Mouse (Mus musculus) liver, embryonic 16.5 days (tissue): ENCODE measurements at regions not wholly inside any gene's neighbourhood (a gene's known extent, or its start where the extent isn't known, plus 50 kb on each side); places are given as distances from the start of the nearest gene placed in this dataset.

Experiments used
- ATAC-seq: fragments of 200-750 bp; cut with Nextera tagmentation; 2 replicates; pipeline ENCODE4 v1.8.0; 2017; ENCODE audit warnings: low read depth, mild to moderate bottlenecking, moderate number of reproducible peaks, moderate library complexity
- H3K27ac ChIP-seq: fragments of 300-500 bp; sonication (generic); 2 replicates; pipeline ENCODE4 v1.5.1; 2014; ENCODE audit warnings: mild to moderate bottlenecking, low read length
- H3K27me3 ChIP-seq: fragments of 300-500 bp; sonication (generic); 2 replicates; pipeline ENCODE4 v1.6.1; 2014; ENCODE audit warnings: low read depth, low read length, mixed read lengths; ENCODE audit not compliant: control insufficient read depth, insufficient read depth
- H3K36me3 ChIP-seq: fragments of 300-500 bp; sonication (generic); 2 replicates; pipeline ENCODE4 v1.6.1; 2014; ENCODE audit warnings: mild to moderate bottlenecking; ENCODE audit not compliant: control insufficient read depth, insufficient read depth
- H3K4me1 ChIP-seq: fragments of 300-500 bp; sonication (generic); 2 replicates; pipeline ENCODE4 v1.6.1; 2014; ENCODE audit warnings: low read depth, low read length, mixed read lengths; ENCODE audit not compliant: control insufficient read depth
- H3K4me2 ChIP-seq: fragments of 300-500 bp; sonication (generic); 2 replicates; pipeline ENCODE4 v1.6.1; 2014; ENCODE audit warnings: low read depth, low read length, mixed read lengths
- H3K4me3 ChIP-seq: fragments of 300-500 bp; sonication (generic); 2 replicates; pipeline ENCODE4 v1.5.1; 2014; ENCODE audit warnings: low read depth, mild to moderate bottlenecking, low read length
- H3K9ac ChIP-seq: fragments of 300-500 bp; sonication (generic); 2 replicates; pipeline ENCODE4 v1.6.1; 2014; ENCODE audit warnings: low read depth, low read length
- H3K9me3 ChIP-seq: fragments of 300-500 bp; sonication (generic); replicated peaks from 2 replicates; pipeline ENCODE4 v1.6.1; 2016; ENCODE audit warnings: low read length; ENCODE audit not compliant: control insufficient read depth
- WGBS: fragments of 180-500 bp; shearing (Covaris S2); extraction: QIAGEN DNeasy Blood & Tissue Kit; methylation state at CpG from one replicate; pipeline ENCODE4 v1.1.7; 2014; ENCODE audit not compliant: insufficient replicate concordance; 5-methylcytosine and 5-hydroxymethylcytosine counted together

DNA sequence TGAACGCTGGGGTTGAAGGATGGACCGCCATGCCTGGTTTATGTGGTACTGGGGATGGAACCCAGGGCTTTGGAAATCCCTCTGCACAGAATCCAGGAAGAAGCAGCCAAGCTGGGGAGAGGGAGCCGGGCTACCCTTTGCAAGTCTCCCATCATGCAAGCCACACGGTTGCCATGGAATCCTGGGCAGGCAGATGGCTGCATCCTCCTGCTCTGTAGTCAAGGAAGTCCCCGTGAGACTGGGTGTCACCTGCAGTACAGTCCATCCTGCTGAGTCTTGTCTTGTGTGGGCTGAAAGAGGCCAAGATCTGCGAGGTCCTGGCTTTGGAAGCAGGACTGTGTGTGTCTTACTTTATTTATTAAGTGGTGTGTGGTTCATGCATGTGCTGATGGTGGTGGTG is 117.5 kb upstream of the S1pr3 start:
- H3K27me3 ChIP-seq, result no peaks in the 10 kb centered on the region
- WGBS, result 53% methylated on average over 6 of the region's 6 CpGs

DNA sequence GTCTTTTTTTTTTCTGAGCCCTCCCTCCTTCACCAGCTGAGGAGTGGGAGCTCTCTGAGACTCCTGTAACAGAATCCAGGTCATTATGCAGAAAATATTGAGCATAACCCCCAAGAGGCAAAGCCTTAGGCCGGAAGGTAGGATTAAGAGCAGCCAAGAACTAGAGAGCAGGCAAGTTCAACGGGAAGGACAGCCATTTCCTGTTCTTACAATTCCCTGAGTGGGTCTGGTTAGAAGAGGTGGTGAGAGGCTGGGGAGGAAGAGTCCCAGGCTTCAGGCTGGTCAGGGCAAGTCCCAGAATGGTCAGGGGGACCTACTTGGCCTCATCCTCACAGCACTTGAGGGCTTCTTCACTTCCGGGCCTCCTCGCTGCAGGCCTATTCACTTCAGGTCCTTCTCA is 115.4 kb upstream of the S1pr3 start:
- no peaks in the 10 kb centered on the region for H3K27me3 ChIP-seq
- 58% methylated on average over 4 of the region's 4 CpGs for WGBS
- H3K36me3 ChIP-seq, result no peaks in the 10 kb centered on the region
- no peak overlapping the region for H3K9ac ChIP-seq
- no peaks in the 10 kb centered on the region for H3K9me3 ChIP-seq
- no peak overlapping the region for H3K27ac ChIP-seq
- H3K4me3 ChIP-seq, result no peak overlapping the region
- no peak for ATAC-seq
- no peak overlapping the region for H3K4me2 ChIP-seq
- no peaks in the 10 kb centered on the region for H3K4me1 ChIP-seq

More for the DNA sequence above, 117.5 kb upstream of the S1pr3 start:
- no peak for ATAC-seq
- H3K27ac ChIP-seq, result no peak overlapping the region
- no peak overlapping the region for H3K4me3 ChIP-seq
- H3K4me1 ChIP-seq, result no peaks in the 10 kb centered on the region
- no peaks in the 10 kb centered on the region for H3K36me3 ChIP-seq
- H3K9me3 ChIP-seq, result no peaks in the 10 kb centered on the region
- H3K4me2 ChIP-seq, result no peak overlapping the region
- no peak overlapping the region for H3K9ac ChIP-seq

DNA sequence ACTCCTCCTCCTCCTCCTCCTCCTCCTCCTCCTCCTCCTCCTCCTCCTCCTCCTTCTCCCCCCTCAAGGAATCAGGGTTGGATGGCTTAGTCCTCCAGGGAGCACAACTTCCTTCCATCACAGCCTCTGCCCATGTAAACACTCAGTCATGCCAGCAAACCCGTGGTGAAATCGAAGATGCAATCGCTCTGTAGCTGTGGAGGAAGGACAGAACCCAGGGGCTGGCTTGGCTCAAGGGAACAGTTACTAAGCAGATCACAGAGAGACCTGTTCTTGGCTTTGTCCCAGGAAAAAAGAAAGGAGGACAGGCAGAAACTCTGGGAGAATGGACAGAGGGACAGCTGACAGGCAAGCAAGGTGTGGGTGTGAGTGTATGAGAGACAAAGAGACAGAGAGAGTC is 112.6 kb upstream of the S1pr3 start:
- no peak overlapping the region for H3K27ac ChIP-seq
- 60% methylated on average over 3 of the region's 3 CpGs for WGBS
- no peak for ATAC-seq
- no peak overlapping the region for H3K4me3 ChIP-seq
- no peaks in the 10 kb centered on the region for H3K36me3 ChIP-seq
- no peaks in the 10 kb centered on the region for H3K27me3 ChIP-seq
- H3K4me1 ChIP-seq, result no peaks in the 10 kb centered on the region
- no peak overlapping the region for H3K4me2 ChIP-seq
- no peak overlapping the region for H3K9ac ChIP-seq
- no peaks in the 10 kb centered on the region for H3K9me3 ChIP-seq

DNA sequence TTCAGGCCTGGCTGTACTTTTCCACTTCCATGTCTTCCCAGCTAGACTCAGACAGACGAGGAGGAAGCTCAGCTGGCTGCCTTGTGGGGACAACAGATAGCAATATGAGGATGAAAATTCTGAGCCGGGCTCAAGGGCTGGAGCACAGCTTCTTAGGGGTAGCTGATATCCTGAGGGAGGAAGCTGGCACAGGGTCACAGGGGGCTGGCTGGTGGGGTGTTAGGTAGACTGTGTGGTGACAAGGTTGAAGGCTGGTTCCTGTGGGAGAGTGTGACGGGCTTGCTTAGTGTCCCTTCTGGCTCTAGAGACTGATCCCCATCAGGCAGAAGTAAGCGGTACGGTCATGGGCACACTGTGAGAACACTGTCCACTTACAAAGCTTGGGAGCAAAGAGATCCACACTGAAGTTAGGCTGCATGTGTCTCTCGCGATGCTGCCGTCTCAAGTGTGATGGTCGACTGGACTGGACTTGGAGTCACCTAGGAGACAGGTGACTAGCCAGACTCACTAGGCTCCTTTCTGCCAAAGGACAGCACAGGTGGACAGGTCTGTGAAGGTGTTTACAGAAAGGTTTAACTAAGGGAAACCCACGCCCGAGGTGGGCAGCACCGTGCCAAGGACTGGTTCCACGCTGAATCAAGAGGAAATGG is 111.1 kb upstream of the S1pr3 start:
- no peak overlapping the region for H3K9ac ChIP-seq
- H3K4me3 ChIP-seq, result no peak overlapping the region
- no peak for ATAC-seq
- H3K9me3 ChIP-seq, result no peaks in the 10 kb centered on the region
- no peaks in the 10 kb centered on the region for H3K27me3 ChIP-seq
- no peaks in the 10 kb centered on the region for H3K36me3 ChIP-seq
- 66% methylated on average over 13 of the region's 13 CpGs for WGBS
- no peak overlapping the region for H3K27ac ChIP-seq
- H3K4me2 ChIP-seq, result no peak overlapping the region
- no peaks in the 10 kb centered on the region for H3K4me1 ChIP-seq

DNA sequence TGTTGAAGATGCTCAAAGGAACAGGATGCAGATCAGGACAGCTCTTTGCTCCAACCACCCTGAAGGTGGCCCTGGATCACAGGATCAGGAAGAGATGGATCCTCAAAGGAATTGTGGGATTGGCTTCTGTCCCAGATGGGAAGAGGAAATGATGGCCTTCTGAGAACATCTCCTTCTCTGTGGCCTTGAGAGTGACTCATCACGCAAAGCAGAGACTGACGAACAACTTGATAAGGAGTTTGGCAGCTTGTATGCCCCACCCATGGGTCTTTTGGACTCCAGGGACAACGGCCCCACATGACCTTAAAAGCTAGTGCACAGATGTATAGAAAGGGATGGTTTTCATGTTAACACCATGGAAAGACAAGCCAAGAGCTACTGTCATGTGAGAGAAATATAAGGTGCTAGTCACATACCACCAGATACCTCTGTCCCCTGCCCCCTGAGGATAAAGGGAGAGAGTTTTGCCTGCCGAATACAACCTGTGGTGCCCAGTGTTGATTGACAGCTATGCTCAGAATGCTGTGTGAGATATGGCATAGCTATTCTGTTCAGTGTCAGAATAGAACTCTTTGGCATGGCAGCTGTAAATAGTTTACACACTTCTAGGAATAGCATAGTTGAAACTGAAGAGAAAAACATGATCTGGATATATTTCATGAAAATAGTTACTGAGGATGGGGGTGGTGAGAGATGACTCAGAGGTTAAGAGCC is 109.2 kb upstream of the S1pr3 start:
- Histone ChIP-seq H3K27ac (no peak overlapping the region), H3K9me3 (no peaks in the 10 kb centered on the region), H3K27me3 (no peaks in the 10 kb centered on the region), H3K4me1 (no peaks in the 10 kb centered on the region), H3K4me2 (no peak overlapping the region), H3K9ac (no peak overlapping the region), H3K36me3 (no peaks in the 10 kb centered on the region), H3K4me3 (no peak overlapping the region)
- no peak for ATAC-seq
- 44% methylated on average over 4 of the region's 4 CpGs for WGBS

DNA sequence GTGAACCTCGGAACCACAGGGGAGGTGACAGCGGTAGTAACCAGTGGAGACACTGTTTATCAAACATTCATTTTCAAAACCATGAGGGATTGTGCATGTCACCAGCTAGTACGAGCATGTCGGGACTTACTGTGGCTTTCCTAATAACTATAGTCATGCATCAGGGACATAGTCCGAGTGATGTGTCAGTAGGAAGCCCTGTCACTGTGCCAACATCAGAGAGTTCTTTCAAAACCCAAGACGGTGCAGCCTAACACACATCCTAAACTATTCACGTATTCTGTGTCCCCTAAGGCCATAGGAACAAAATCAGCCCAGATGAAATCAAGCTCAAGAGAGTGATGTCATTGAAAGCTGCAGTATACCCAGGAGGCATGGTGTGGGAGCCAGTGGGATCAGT is 107.0 kb upstream of the S1pr3 start:
- H3K9me3 ChIP-seq, result no peaks in the 10 kb centered on the region
- H3K4me2 ChIP-seq, result no peak overlapping the region
- no peak overlapping the region for H3K4me3 ChIP-seq
- H3K27me3 ChIP-seq, result no peaks in the 10 kb centered on the region
- no peak for ATAC-seq
- no peaks in the 10 kb centered on the region for H3K36me3 ChIP-seq
- H3K9ac ChIP-seq, result no peak overlapping the region
- no peak overlapping the region for H3K27ac ChIP-seq
- H3K4me1 ChIP-seq, result no peaks in the 10 kb centered on the region
- WGBS, result 69% methylated on average over 7 of the region's 7 CpGs

DNA sequence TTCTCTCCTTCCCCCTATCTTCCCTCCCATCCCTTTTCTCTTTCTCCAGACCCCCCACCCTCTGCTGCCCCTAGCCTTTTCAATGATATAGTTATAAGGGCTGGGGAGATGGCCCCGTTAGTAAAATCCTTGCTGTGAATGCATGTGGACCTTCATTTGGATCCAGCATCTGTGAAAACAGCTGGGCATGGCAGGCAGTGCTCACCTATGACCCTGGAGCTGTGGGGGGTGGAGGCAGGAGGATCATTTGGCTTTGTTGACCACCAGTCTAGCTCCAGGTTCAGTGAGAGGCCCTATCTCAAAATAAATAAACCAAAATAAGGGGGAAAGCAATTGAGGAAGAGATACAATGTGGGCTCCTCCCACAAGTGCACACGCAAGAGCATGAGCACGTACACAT is 105.3 kb upstream of the S1pr3 start:
- WGBS, result 53% methylated on average over 3 of the region's 3 CpGs
- Histone ChIP-seq H3K27me3 (no peaks in the 10 kb centered on the region), H3K4me1 (no peaks in the 10 kb centered on the region), H3K9me3 (no peaks in the 10 kb centered on the region), H3K4me3 (no peak overlapping the region), H3K4me2 (no peak overlapping the region), H3K36me3 (no peaks in the 10 kb centered on the region), H3K27ac (no peak overlapping the region), H3K9ac (no peak overlapping the region)
- no peak for ATAC-seq

DNA sequence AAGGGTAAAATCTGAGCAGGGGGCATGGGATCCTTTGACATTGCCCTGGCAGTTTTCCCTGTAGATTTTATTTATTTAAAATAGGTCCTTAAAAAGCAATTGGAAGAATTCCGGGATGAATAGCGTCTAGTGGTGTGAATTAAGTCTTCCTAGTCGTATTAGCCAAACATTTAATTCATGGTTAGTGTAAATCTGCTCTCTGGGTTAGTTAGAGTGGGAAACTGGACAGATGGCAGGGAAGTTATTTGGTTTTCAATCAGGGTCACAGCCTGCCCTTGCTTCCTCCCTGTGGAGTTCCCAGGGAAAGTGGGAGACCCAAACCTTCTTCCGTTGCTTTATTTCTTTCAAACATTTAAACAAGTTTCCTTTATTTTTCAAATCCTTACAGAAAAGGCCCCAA is 103.8 kb upstream of the S1pr3 start:
- Histone ChIP-seq H3K4me3 (no peak overlapping the region), H3K4me2 (no peak overlapping the region), H3K27ac (no peak overlapping the region), H3K36me3 (no peaks in the 10 kb centered on the region), H3K4me1 (no peaks in the 10 kb centered on the region), H3K27me3 (no peaks in the 10 kb centered on the region), H3K9ac (no peak overlapping the region), H3K9me3 (no peaks in the 10 kb centered on the region)
- ATAC-seq, result no peak
- WGBS, result 56% methylated on average over 4 of the region's 4 CpGs

DNA sequence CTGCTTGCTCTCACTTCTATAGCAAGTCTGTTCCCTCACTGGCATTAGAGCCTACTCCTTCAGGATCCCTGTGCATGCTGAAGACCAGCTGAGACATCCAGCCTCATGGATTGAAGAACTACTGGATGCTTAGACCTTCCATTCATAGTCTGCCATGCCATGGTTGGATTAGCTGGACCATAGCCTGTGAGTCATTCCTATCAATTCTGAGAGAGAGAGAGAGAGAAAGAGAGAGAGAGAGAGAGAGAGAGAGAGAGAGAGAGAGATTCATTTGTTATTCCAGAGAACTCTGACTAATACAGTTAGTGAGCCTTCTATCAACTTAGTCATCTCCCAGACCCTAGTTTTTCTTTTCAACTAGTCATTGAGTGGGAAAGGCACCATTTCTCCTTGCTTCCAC is 99.0 kb upstream of the S1pr3 start:
- no peak for ATAC-seq
- H3K9ac ChIP-seq, result no peak overlapping the region
- H3K4me2 ChIP-seq, result no peak overlapping the region
- H3K36me3 ChIP-seq, result no peaks in the 10 kb centered on the region
- no peak overlapping the region for H3K27ac ChIP-seq
- no peaks in the 10 kb centered on the region for H3K27me3 ChIP-seq
- H3K9me3 ChIP-seq, result no peaks in the 10 kb centered on the region
- H3K4me3 ChIP-seq, result no peak overlapping the region
- H3K4me1 ChIP-seq, result no peaks in the 10 kb centered on the region
